29 mouse cellular contexts compared by ENCODE assay signal in genomic region chr17:3037145-3037870, GRCm38 (mm10).
DNase-seq lines count a peak whose midpoint lies in the region; ATAC-seq lines count a peak whose summit lies in the region.
"Had no signal": no experiment of that assay in that cellular context is flagged by ENCODE, and none has a peak within 500 bp of the region (broad histone marks: within the 10 kb centered on the region; RNA-seq: fewer than 3 reads in every experiment).

No protein-coding gene starts in this region.

- no peaks in the 10 kb centered on the region for H3K4me1 ChIP-seq in forebrain, embryonic 11.5 days (replicated peaks; ENCODE audit: control insufficient read depth, insufficient read depth, low read length)
- no peaks in the 10 kb centered on the region for H3K4me1 ChIP-seq in forebrain, embryonic 13.5 days
- H3K4me1 ChIP-seq in liver, embryonic 11.5 days (replicated peaks; ENCODE audit: control insufficient read depth, insufficient read depth, low read length), result no peaks in the 10 kb centered on the region
- H3K4me1 ChIP-seq in megakaryocyte, embryonic 14.5 days, result peaks cover 20% of the 10 kb centered on the region; the same call in 1 of the 2 replicates
- H3K4me1 ChIP-seq: liver, embryonic 13.5 days; midbrain, embryonic 12.5 days; neural tube, embryonic 12.5 days had no signal

- no peak overlapping the region for H3K4me2 ChIP-seq in forebrain, embryonic 11.5 days (ENCODE audit: low read depth, low read length, severe bottlenecking)
- H3K4me2 ChIP-seq in forebrain, embryonic 13.5 days, result no peak overlapping the region
- H3K4me2 ChIP-seq in liver, embryonic 11.5 days, result no peak overlapping the region
- H3K4me2 ChIP-seq: hindbrain, embryonic 14.5 days; liver, embryonic 13.5 days; lung, embryonic 14.5 days; midbrain, embryonic 12.5 days; neural tube, embryonic 12.5 days had no signal

- ATAC-seq in forebrain, embryonic 11.5 days (replicated peaks; ENCODE audit: low FRiP score), result no peak
- no peak for ATAC-seq in forebrain, embryonic 13.5 days
- ATAC-seq in liver, embryonic 11.5 days (replicated peaks; ENCODE audit: low FRiP score), result no peak
- ATAC-seq: forebrain, postnatal 0 days; inflammation-experienced regulatory T-cells, adult 6 months had no signal

- no peak overlapping the region for H3K4me3 ChIP-seq in forebrain, embryonic 11.5 days (ENCODE audit: low read depth, low read length)
- no peak overlapping the region for H3K4me3 ChIP-seq in forebrain, embryonic 13.5 days
- no peak overlapping the region for H3K4me3 ChIP-seq in liver, embryonic 11.5 days (ENCODE audit: low read depth, low read length)
- peak overlapping the region; percentile 69 for H3K4me3 ChIP-seq in megakaryocyte, embryonic 14.5 days (replicated peaks)
- H3K4me3 ChIP-seq: heart, adult 2 months; layer of hippocampus, adult 2 months; liver, embryonic 13.5 days; midbrain, embryonic 12.5 days; neural tube, embryonic 12.5 days had no signal

- H3K9ac ChIP-seq in forebrain, embryonic 11.5 days (ENCODE audit: low read length), result no peak overlapping the region
- no peak overlapping the region for H3K9ac ChIP-seq in forebrain, embryonic 13.5 days
- H3K9ac ChIP-seq in liver, embryonic 11.5 days (ENCODE audit: low read depth, low read length), result no peak overlapping the region
- H3K9ac ChIP-seq: forebrain, postnatal 0 days; hindbrain, embryonic 14.5 days; liver, embryonic 13.5 days; lung, embryonic 14.5 days; midbrain, embryonic 12.5 days; neural tube, embryonic 12.5 days had no signal

- no peak overlapping the region for H3K27ac ChIP-seq in forebrain, embryonic 11.5 days (ENCODE audit: low read depth, low read length)
- no peak overlapping the region for H3K27ac ChIP-seq in forebrain, embryonic 13.5 days
- no peak overlapping the region for H3K27ac ChIP-seq in liver, embryonic 11.5 days (ENCODE audit: low read depth, low read length)
- H3K27ac ChIP-seq: heart, adult 2 months; hindbrain, embryonic 14.5 days; layer of hippocampus, adult 2 months; liver, embryonic 13.5 days; midbrain, embryonic 12.5 days; neural tube, embryonic 12.5 days had no signal

- peak; percentile 40 for DNase-seq in forebrain, embryonic 11.5 days (ENCODE audit: low spot score)
- peak; percentile 21 for DNase-seq in liver, embryonic 11.5 days (ENCODE audit: low spot score)
- DNase-seq in liver, result no peak
- peak; percentile 1 for DNase-seq in NIH3T3 (ENCODE audit: low read depth)
- no peak for DNase-seq in lung, postnatal 10 days
- no peak for DNase-seq in urinary bladder, postnatal 10 days (ENCODE audit: low spot score)
- DNase-seq: adrenal gland, postnatal 14 days; cerebellum, adult 8-10 months; cerebellum, postnatal 36 days; forebrain, postnatal 0 days; gastrocnemius, postnatal 14 days; heart, postnatal 4 days; kidney, adult 9 months; kidney, postnatal 25 days; liver, embryonic 13.5 days; lung, embryonic 14.5 days; lung, postnatal 36 days; retina, postnatal 1 day; right cerebral cortex, postnatal 25 days; thymus, postnatal 14 days had no signal

- WGBS in forebrain, embryonic 11.5 days, result 46% methylated on average over 3 of the region's 3 CpGs
- 44% methylated on average over 3 of the region's 3 CpGs for WGBS in forebrain, embryonic 13.5 days
- WGBS in liver, embryonic 11.5 days, result 43% methylated on average over 3 of the region's 3 CpGs

- H3K27me3 ChIP-seq in forebrain, embryonic 11.5 days (ENCODE audit: control insufficient read depth, insufficient read depth, low read length), result no peaks in the 10 kb centered on the region
- no peaks in the 10 kb centered on the region for H3K27me3 ChIP-seq in forebrain, embryonic 13.5 days
- H3K27me3 ChIP-seq in liver, embryonic 11.5 days (replicated peaks; ENCODE audit: control insufficient read depth, insufficient read depth, low read length), result no peaks in the 10 kb centered on the region
- no peaks in the 10 kb centered on the region for H3K27me3 ChIP-seq in megakaryocyte, embryonic 14.5 days (replicated peaks)
- H3K27me3 ChIP-seq: CH12.LX; liver, embryonic 13.5 days; midbrain, embryonic 12.5 days; neural tube, embryonic 12.5 days had no signal

- H3K36me3 ChIP-seq in forebrain, embryonic 11.5 days (ENCODE audit: control insufficient read depth, insufficient read depth, low read length), result no peaks in the 10 kb centered on the region
- no peaks in the 10 kb centered on the region for H3K36me3 ChIP-seq in forebrain, embryonic 13.5 days (ENCODE audit: poor library complexity, severe bottlenecking)
- no peaks in the 10 kb centered on the region for H3K36me3 ChIP-seq in liver, embryonic 11.5 days (ENCODE audit: control insufficient read depth, insufficient read depth, low read length)
- H3K36me3 ChIP-seq in megakaryocyte, embryonic 14.5 days (replicated peaks; ENCODE audit: low read length), result no peaks in the 10 kb centered on the region
- H3K36me3 ChIP-seq: liver, embryonic 13.5 days; midbrain, embryonic 12.5 days; neural tube, embryonic 12.5 days had no signal

- peaks cover 11% of the 10 kb centered on the region for H3K9me3 ChIP-seq in forebrain, embryonic 11.5 days (ENCODE audit: control insufficient read depth, low read length)
- H3K9me3 ChIP-seq in forebrain, embryonic 13.5 days (replicated peaks), result peaks cover 37% of the 10 kb centered on the region
- H3K9me3 ChIP-seq in liver, embryonic 11.5 days (ENCODE audit: control insufficient read depth, low read length), result peaks cover 23% of the 10 kb centered on the region
- peaks cover 53% of the 10 kb centered on the region for H3K9me3 ChIP-seq in megakaryocyte, embryonic 14.5 days

Comparison
In these comparisons a context has a peak if more than half of its experiments do, and no peak if none do; other contexts are left out.
1. DNase-seq: peak in forebrain, embryonic 11.5 days (single experiment), liver, embryonic 11.5 days (single experiment) and NIH3T3 (single experiment); none in liver (single experiment), lung, postnatal 10 days (single experiment) and urinary bladder, postnatal 10 days (single experiment).